Mouse (Mus musculus) erythroblast, embryonic 14.5 days (primary cell): ENCODE results near the gene Rbfox3. TPM values are rescaled to one million over a fixed set of nuclear protein-coding genes. Genes with fewer than 3 reads are reported as not detected.

Source experiments
- H3K27me3 ChIP-seq: 2 replicates; pipeline ENCODE4 v1.6.1; 2012; ENCODE audit warnings: inconsistent platforms; ENCODE audit not compliant: control insufficient read depth
- H3K36me3 ChIP-seq: 2 replicates; pipeline ENCODE4 v1.6.1; 2012; ENCODE audit warnings: mild to moderate bottlenecking, inconsistent platforms; ENCODE audit not compliant: control insufficient read depth
- H3K4me1 ChIP-seq: 2 replicates; pipeline ENCODE4 v1.6.1; 2012; ENCODE audit warnings: inconsistent platforms; ENCODE audit not compliant: control insufficient read depth
- H3K4me3 ChIP-seq: replicated peaks from 2 replicates; pipeline ENCODE3; 2012; ENCODE audit warnings: moderate library complexity, mild to moderate bottlenecking, inconsistent platforms
- H3K9me3 ChIP-seq: 2 replicates; pipeline ENCODE4 v1.6.1; 2012; ENCODE audit warnings: low read length, inconsistent platforms, mixed read lengths; ENCODE audit not compliant: control insufficient read depth
- GATA1 ChIP-seq: IDR thresholded peaks from 2 replicates; pipeline ENCODE4 v1.6.1; 2012; ENCODE audit warnings: low read length, inconsistent platforms, mixed read lengths
- TAL1 ChIP-seq: IDR thresholded peaks from 3 replicates; pipeline ENCODE4 v1.6.1; 2012; ENCODE audit warnings: low read length, inconsistent platforms, mixed read lengths
- polyA plus RNA-seq: library from polyadenylated mRNA; stranded (reverse); fragments of >175 nt; gene quantifications from 2 replicates; pipeline ENCODE4 v1.2.3, GENCODE M21; 2012

The Rbfox3 gene
- polyA plus RNA-seq, 1 experiment: 0.02 TPM

DNA sequence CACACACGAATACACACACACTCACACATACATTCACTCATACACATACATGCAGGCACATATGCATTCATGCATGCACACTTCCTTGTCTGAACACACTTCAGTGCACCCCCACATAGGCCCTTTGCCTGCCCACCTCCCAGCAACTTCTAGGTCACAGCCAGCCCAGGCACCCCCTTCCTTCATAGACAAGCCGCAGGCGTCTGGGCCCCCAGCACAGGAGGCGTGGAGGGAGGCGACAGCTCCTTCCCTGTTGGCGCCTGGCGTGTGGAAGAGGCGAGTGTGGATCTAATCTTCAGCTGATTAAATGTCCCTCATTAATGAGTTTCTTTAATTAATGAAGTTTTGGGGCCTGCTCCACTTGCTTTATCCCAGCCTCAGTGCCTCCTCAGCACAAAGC is 381.1 kb downstream of the Rbfox3 start:
- H3K4me1 ChIP-seq: no peaks in the 10 kb centered on the region
- no peak overlapping the region for H3K4me3 ChIP-seq
- TF ChIP-seq GATA1 (no peak), TAL1 (no peak)
- H3K27me3 ChIP-seq: no peaks in the 10 kb centered on the region
- no peaks in the 10 kb centered on the region for H3K36me3 ChIP-seq
- H3K9me3 ChIP-seq: no peaks in the 10 kb centered on the region

GRCm38 (mm10) chr11:118528761-118529160 is 382.6 kb downstream of the Rbfox3 start:
- Histone ChIP-seq H3K4me3 (no peak overlapping the region), H3K9me3 (no peaks in the 10 kb centered on the region), H3K27me3 (no peaks in the 10 kb centered on the region), H3K4me1 (no peaks in the 10 kb centered on the region), H3K36me3 (no peaks in the 10 kb centered on the region)
- TF ChIP-seq TAL1 (no peak), GATA1 (no peak)

DNA sequence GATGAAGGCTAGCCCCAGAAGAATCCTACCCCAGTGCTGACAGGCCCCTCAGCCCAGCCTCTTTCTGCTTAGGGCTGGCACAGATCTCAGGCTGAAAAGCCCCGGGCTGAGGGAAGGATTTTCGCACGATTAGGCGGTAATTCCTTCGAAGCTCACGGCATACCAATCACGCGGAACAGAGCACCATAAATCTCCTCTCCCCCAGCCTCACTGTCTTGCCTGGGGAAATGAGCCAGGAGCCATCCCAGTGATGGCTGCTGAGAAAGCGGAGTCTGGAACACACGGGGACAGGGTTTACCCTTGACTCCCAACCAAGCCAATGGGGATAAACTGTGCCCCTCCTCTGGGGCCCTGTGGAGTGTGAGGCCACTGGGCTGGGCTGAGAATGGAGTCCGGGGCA is 386.3 kb downstream of the Rbfox3 start:
- H3K9me3 ChIP-seq: no peaks in the 10 kb centered on the region
- no peak overlapping the region for H3K4me3 ChIP-seq
- H3K36me3 ChIP-seq: no peaks in the 10 kb centered on the region
- no peaks in the 10 kb centered on the region for H3K27me3 ChIP-seq
- no peaks in the 10 kb centered on the region for H3K4me1 ChIP-seq
- TF ChIP-seq GATA1: no peak
- TF ChIP-seq TAL1: no peak

- Histone ChIP-seq H3K9me3 (no peaks in the 10 kb centered on the region), H3K4me1 (no peaks in the 10 kb centered on the region), H3K4me3 (no peak overlapping the region), H3K27me3 (no peaks in the 10 kb centered on the region), H3K36me3 (no peaks in the 10 kb centered on the region)
- TF ChIP-seq TAL1 (no peak), GATA1 (no peak)
These were observed 387.8 kb downstream of the Rbfox3 start for GRCm38 (mm10) chr11:118523496-118524145.

DNA sequence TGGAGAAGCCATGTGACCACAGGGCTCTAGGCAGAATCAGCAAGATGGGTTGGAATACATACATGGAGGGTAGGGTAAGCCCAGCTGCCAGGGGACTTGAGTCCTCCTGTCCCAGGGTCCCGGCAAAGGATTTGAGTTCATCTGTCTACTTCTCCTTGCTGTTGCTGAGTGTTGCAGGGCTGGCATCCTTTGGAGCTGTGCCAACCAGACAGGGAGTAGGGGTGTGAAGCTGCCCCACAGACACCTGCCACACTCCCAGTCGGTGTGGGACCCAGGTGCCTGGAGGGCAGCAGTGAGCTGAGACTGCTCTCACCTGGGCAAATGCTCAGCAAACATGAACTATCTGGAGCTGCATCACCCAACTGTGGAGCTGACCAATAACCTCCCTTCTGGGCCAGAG is 390.5 kb downstream of the Rbfox3 start:
- TF ChIP-seq TAL1 (no peak), GATA1 (no peak)

DNA sequence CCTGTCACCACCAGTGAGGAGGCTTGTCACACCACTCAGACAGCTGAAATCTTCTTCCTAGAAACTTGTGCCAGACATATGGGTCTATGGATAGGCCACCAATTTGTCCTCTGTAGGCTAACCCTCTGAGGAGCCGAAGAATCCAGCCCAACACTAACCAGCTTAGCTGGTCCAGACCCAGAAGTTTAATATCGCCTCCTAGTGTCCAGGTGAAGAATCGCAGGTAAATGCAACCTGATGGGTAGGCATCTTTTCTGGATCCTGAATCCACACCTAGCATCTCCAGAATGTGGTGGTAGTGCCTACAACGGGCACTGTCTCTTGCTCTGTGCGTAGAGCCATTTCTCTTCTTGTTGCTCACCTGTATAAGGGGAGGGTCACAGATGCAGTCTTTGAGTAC is 391.1 kb downstream of the Rbfox3 start:
- H3K36me3 ChIP-seq: no peaks in the 10 kb centered on the region
- no peaks in the 10 kb centered on the region for H3K9me3 ChIP-seq
- TF ChIP-seq GATA1 (no peak), TAL1 (no peak)
- H3K4me3 ChIP-seq: no peak overlapping the region
- H3K27me3 ChIP-seq: no peaks in the 10 kb centered on the region
- no peaks in the 10 kb centered on the region for H3K4me1 ChIP-seq

More for the DNA sequence above, 390.5 kb downstream of the Rbfox3 start:
- Histone ChIP-seq H3K4me3 (no peak overlapping the region), H3K4me1 (no peaks in the 10 kb centered on the region), H3K36me3 (no peaks in the 10 kb centered on the region), H3K9me3 (no peaks in the 10 kb centered on the region), H3K27me3 (no peaks in the 10 kb centered on the region)

GRCm38 (mm10) chr11:118518743-118519142 is 392.7 kb downstream of the Rbfox3 start:
- Histone ChIP-seq H3K9me3 (no peaks in the 10 kb centered on the region), H3K27me3 (no peaks in the 10 kb centered on the region), H3K36me3 (no peaks in the 10 kb centered on the region), H3K4me1 (no peaks in the 10 kb centered on the region), H3K4me3 (no peak overlapping the region)
- TF ChIP-seq GATA1 (no peak), TAL1 (no peak)

GRCm38 (mm10) chr11:118517924-118518323 is 393.5 kb downstream of the Rbfox3 start:
- Histone ChIP-seq H3K4me1 (no peaks in the 10 kb centered on the region), H3K27me3 (no peaks in the 10 kb centered on the region), H3K4me3 (no peak overlapping the region), H3K9me3 (no peaks in the 10 kb centered on the region), H3K36me3 (no peaks in the 10 kb centered on the region)
- TF ChIP-seq TAL1 (no peak), GATA1 (no peak)

GRCm38 (mm10) chr11:118512257-118512910 is 399.0 kb downstream of the Rbfox3 start:
- Histone ChIP-seq H3K27me3 (no peaks in the 10 kb centered on the region), H3K4me1 (no peaks in the 10 kb centered on the region), H3K4me3 (no peak overlapping the region), H3K9me3 (no peaks in the 10 kb centered on the region), H3K36me3 (no peaks in the 10 kb centered on the region)
- TF ChIP-seq GATA1 (no peak), TAL1 (no peak)
